Mouse (Mus musculus) bone marrow, adult 2 months (tissue): ENCODE data around the gene Hcn4.

Experiments
- CTCF ChIP-seq: fragments of 200-500 bp; IDR thresholded peaks from 2 replicates; pipeline ENCODE4 v1.5.1; 2011; ENCODE audit warnings: low read length, control low read depth; ENCODE audit not compliant: control insufficient read depth, insufficient read depth
- POLR2A ChIP-seq: fragments of 200-500 bp; IDR thresholded peaks from 2 replicates; pipeline ENCODE4 v1.6.1; 2011; ENCODE audit warnings: low read depth, mild to moderate bottlenecking, control low read depth, low read length, borderline replicate concordance; ENCODE audit not compliant: control insufficient read depth

GRCm38 (mm10) chr9:58822431-58823091 lies 651 bp upstream of the Hcn4 start:
- TF ChIP-seq POLR2A (no peak), CTCF (no peak)
